Mouse (Mus musculus): ENCODE data around the gene Ahnak2.
A peak's percentile ranks its signal among the peaks of the same experiment; 100 is the strongest.

Ahnak2 gene

GRCm38 (mm10) chr12:112730808-112731207, 71.6 kb downstream of the Ahnak2 start:
- no peak for DNase-seq

DNA sequence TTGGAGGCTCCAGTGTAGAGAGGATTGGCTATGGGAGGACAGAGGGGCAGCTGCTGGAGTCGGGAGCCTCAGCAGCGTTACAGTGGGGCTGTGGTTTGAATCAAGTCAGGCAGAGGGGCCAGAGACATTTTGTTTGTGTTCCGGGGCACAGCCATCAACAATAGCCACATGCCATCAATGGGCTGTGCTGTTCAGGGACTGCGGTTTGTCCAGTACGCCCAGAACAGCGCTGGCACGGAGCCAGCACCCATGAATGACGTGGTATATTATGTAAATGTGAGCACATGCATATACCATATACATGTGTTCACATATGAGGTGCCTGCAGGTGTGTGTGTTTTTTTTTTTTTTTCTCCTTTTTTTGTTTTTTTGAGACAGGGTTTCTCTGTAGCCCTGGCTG, 74.7 kb downstream of the Ahnak2 start:
- no peak for DNase-seq

DNA sequence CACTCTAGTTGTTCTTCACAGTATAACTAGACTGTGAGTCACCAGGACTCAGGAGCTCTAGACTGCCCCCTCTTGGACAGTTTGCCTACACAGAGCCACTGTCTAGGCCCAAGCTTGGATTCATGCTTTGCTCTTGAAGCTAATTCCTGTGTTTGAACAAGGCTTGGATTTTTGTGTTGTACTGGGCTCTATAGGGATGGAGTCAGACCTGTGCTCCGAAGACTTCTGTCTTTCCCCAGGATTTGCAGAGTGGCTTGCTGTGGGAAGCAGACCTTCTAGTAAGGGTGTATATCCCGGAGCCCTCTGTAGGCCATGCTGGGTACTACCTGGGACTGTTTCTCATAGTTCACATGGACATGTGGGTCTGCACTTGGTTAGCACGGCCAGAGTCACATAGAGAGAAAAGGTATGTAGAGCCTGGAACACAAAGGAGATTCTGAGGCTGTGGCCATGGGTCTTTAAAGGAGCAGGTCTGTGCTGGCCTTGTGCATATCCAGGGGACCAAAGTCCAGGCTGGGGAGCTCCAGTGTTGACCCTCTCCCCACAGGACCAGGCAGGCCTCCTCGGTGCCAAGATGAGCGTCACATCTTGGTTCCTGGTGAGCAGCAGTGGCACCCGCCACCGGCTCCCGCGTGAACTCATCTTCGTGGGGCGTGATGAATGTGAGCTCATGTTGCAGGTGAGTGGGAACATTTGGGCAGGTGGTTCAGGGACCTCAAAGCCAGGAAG, 78.2 kb downstream of the Ahnak2 start:
- peak; percentile 75 to 89 for DNase-seq

DNA sequence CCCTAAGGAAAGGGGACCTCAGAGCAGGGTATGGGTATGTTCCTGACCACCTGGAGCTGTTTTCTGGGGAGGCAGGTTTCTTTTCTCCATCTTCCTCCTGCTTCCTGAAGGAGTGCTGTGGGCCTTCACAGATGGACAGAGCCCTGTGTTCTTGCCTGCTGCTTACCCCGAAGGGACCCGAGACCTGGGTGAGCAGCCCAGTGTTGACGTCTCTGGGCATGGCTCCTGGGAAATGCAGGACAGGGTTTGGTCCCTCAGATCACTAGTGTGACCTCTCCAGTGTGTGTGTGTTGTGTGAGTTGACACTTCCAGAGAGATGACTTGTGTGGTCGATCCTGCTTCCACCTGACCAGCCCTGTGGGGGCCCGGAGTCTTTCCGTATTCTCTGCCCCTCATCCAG, 79.0 kb downstream of the Ahnak2 start:
- no peak for DNase-seq

- no peak for DNase-seq
Measured at GRCm38 (mm10) chr12:112723028-112723330, 79.5 kb downstream of the Ahnak2 start.

DNA sequence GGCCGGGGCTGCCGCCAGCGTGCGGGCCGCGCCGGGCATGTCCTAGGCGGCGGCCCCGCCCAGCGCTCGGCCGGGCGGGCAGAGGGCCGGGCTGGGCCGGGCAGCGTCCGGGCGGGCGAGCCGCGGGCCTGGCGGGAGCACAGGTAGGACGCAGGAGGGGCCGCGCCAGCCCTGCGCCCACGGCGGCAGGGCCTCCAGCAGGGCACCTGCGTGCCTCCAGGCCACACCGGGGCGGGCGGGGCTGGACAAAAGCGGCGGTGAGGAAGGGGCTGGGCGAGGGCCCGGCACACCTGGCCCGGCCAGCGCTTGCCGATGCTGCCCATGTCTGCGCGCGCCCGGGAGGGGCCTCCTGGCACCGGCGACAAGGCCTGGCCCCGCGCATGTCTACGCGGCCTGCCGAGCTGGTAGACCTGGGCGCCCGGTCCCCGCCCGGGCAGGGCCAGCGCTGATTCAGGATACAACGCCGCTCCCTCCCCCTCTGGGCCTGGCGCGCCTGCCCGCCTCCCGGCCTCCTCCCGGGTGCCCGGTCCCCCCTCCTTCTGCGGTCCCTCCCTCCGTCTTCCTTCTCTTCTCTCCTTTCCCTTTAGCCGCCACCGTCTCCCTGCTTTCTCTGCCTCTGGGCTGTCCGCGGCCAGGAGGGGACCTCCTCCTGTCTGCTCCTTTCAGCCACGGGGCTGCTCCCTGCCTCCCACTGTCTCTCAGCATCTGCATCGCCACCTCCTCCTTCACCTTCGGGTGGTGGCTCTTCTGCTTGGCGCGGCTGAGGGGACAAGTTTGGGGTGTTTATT, 80.0 kb downstream of the Ahnak2 start:
- DNase-seq = peak; percentile 69 to 70
